Mouse (Mus musculus) midbrain, embryonic 10.5 days (tissue): Measurements from ENCODE around the gene Lgr6. TPM values are rescaled to one million over a fixed set of nuclear protein-coding genes. Genes with fewer than 3 reads are reported as not detected.
A peak's percentile ranks its signal among the peaks of the same experiment; 100 is the strongest.

Source experiments
- DNase-seq: peaks from one replicate; pipeline ENCODE4 v3.0.0-alpha.2; 2017; ENCODE audit warnings: low spot score
- H3K27ac ChIP-seq: fragments of 300-500 bp; sonication (generic); replicated peaks from 2 replicates; pipeline ENCODE4 v1.5.1; 2016; ENCODE audit warnings: mild to moderate bottlenecking
- H3K27me3 ChIP-seq: fragments of 300-500 bp; sonication (generic); 2 replicates; pipeline ENCODE4 v1.6.1; 2016; ENCODE audit warnings: low read depth, mild to moderate bottlenecking; ENCODE audit not compliant: poor library complexity, severe bottlenecking
- H3K36me3 ChIP-seq: fragments of 300-500 bp; sonication (generic); 2 replicates; pipeline ENCODE4 v1.6.1; 2016; ENCODE audit warnings: mild to moderate bottlenecking, moderate library complexity
- H3K4me1 ChIP-seq: fragments of 300-500 bp; sonication (generic); 2 replicates; pipeline ENCODE4 v1.6.1; 2016
- H3K4me3 ChIP-seq: fragments of 300-500 bp; sonication (generic); 2 replicates; pipeline ENCODE4 v1.5.1; 2016; ENCODE audit warnings: mild to moderate bottlenecking, moderate library complexity
- H3K9me3 ChIP-seq: fragments of 300-500 bp; sonication (generic); replicated peaks from 2 replicates; pipeline ENCODE4 v1.6.1; 2016; ENCODE audit warnings: mild to moderate bottlenecking
- WGBS: fragments of 180-500 bp; shearing (Covaris S2); methylation state at CpG from one replicate; pipeline ENCODE4 v1.1.7; 2016; 5-methylcytosine and 5-hydroxymethylcytosine counted together
- polyA plus RNA-seq: library from polyadenylated mRNA; unstranded; fragments of >200 nt; fragmentation: Nextera tagmentation; extraction: Ambion mirVana; gene quantifications from 2 replicates; pipeline ENCODE4 v1.2.1, GENCODE M21; 2016

The Lgr6 gene
- 0.06 and 0.17 TPM in 2 replicates for polyA plus RNA-seq

GRCm38 (mm10) chr1:135105124-135105523 is at the start of gene Lgr6:
TSS of gene Lgr6 (minus strand) at chr1:135105276.
- under 1% methylated on average over 40 of the region's 40 CpGs for WGBS
- H3K27ac ChIP-seq: no peak within 1 kb of the TSS

GRCm38 (mm10) chr1:135154411-135154959 is 49.4 kb upstream of the Lgr6 start:
- peak; percentile 81 for DNase-seq
- no peaks in the 10 kb centered on the region for H3K9me3 ChIP-seq
- 5% methylated on average over 14 of the region's 14 CpGs for WGBS
- no peaks in the 10 kb centered on the region for H3K27me3 ChIP-seq
- H3K27ac ChIP-seq: peak overlapping the region; percentile 90
- peaks cover 27% of the 10 kb centered on the region for H3K4me1 ChIP-seq
- peak overlapping the region; percentile 48 for H3K4me3 ChIP-seq
- peaks cover 38% of the 10 kb centered on the region for H3K36me3 ChIP-seq

More at GRCm38 (mm10) chr1:135105124-135105523, at the start of gene Lgr6:
- peak within 1 kb of the TSS; percentile 55 for H3K4me3 ChIP-seq
- peak; percentile 39 for DNase-seq
- H3K36me3 ChIP-seq: no peaks in the 10 kb centered on the region
- peaks cover 86% of the 10 kb centered on the region for H3K27me3 ChIP-seq
- peaks cover 26% of the 10 kb centered on the region for H3K4me1 ChIP-seq
- no peaks in the 10 kb centered on the region for H3K9me3 ChIP-seq

- no peak for DNase-seq
- peaks cover 38% of the 10 kb centered on the region for H3K36me3 ChIP-seq
- H3K9me3 ChIP-seq: no peaks in the 10 kb centered on the region
- H3K4me3 ChIP-seq: peak overlapping the region; percentile 48
- H3K4me1 ChIP-seq: peaks cover 23% of the 10 kb centered on the region
- H3K27me3 ChIP-seq: no peaks in the 10 kb centered on the region
- peak overlapping the region; percentile 90 for H3K27ac ChIP-seq
- 20% methylated on average over 13 of the region's 13 CpGs for WGBS
Observed at GRCm38 (mm10) chr1:135154011-135154410, 48.9 kb upstream of the Lgr6 start.

- Histone ChIP-seq H3K9me3 (no peaks in the 10 kb centered on the region), H3K4me1 (peaks cover 31% of the 10 kb centered on the region), H3K27ac (no peak overlapping the region), H3K4me3 (0 out of 2 replicates have a peak overlapping the region, but pooled peaks have one; percentile 86), H3K36me3 (peaks cover 15% of the 10 kb centered on the region), H3K27me3 (peaks cover 20% of the 10 kb centered on the region)
- DNase-seq: no peak
- 77% methylated on average over 5 of the region's 5 CpGs for WGBS
Observed at GRCm38 (mm10) chr1:135148996-135149395, 43.9 kb upstream of the Lgr6 start.

- H3K4me1 ChIP-seq: peaks cover 28% of the 10 kb centered on the region
- peak overlapping the region; percentile 86 for H3K4me3 ChIP-seq
- no peak overlapping the region for H3K27ac ChIP-seq
- no peak for DNase-seq
- H3K36me3 ChIP-seq: peaks cover 14% of the 10 kb centered on the region
- WGBS: 81% methylated on average over 4 of the region's 4 CpGs
- H3K27me3 ChIP-seq: peaks cover 25% of the 10 kb centered on the region
- H3K9me3 ChIP-seq: no peaks in the 10 kb centered on the region
Observed at GRCm38 (mm10) chr1:135148476-135148875, 43.4 kb upstream of the Lgr6 start.

- 4% methylated on average over 7 of the region's 7 CpGs for WGBS
- Histone ChIP-seq H3K4me3 (peak overlapping the region; percentile 86), H3K27me3 (peaks cover 32% of the 10 kb centered on the region), H3K36me3 (peaks cover 11% of the 10 kb centered on the region), H3K4me1 (peaks cover 28% of the 10 kb centered on the region), H3K9me3 (no peaks in the 10 kb centered on the region), H3K27ac (peak overlapping the region; percentile 92)
- DNase-seq: no peak
Observed at GRCm38 (mm10) chr1:135147702-135148058, 42.6 kb upstream of the Lgr6 start.

GRCm38 (mm10) chr1:135146946-135147701 is 42.0 kb upstream of the Lgr6 start:
- peak; percentile 79 for DNase-seq
- no peaks in the 10 kb centered on the region for H3K9me3 ChIP-seq
- H3K4me3 ChIP-seq: peak overlapping the region; percentile 86
- H3K4me1 ChIP-seq: peaks cover 28% of the 10 kb centered on the region
- peaks cover 32% of the 10 kb centered on the region for H3K27me3 ChIP-seq
- peaks cover 6% of the 10 kb centered on the region for H3K36me3 ChIP-seq
- WGBS: under 1% methylated on average over 69 of the region's 69 CpGs
- H3K27ac ChIP-seq: peak overlapping the region; percentile 92

- Histone ChIP-seq H3K27me3 (peaks cover 32% of the 10 kb centered on the region), H3K4me1 (peaks cover 28% of the 10 kb centered on the region), H3K36me3 (peaks cover 3% of the 10 kb centered on the region), H3K4me3 (peak within 1 kb of the TSS; percentile 86), H3K27ac (peak within 1 kb of the TSS; percentile 92), H3K9me3 (no peaks in the 10 kb centered on the region)
- WGBS: under 1% methylated on average over 78 of the region's 78 CpGs
- peak; percentile 85 for DNase-seq
Observed at GRCm38 (mm10) chr1:135146077-135146945, 41.2 kb upstream of the Lgr6 start, which contains the start of gene Arl8a. TSS of gene Arl8a (plus strand) at chr1:135146824.

- Histone ChIP-seq H3K27me3 (peaks cover 32% of the 10 kb centered on the region), H3K27ac (no peak overlapping the region), H3K4me3 (no peak overlapping the region), H3K36me3 (no peaks in the 10 kb centered on the region), H3K9me3 (no peaks in the 10 kb centered on the region), H3K4me1 (peaks cover 26% of the 10 kb centered on the region)
- 91% methylated on average over 2 of the region's 2 CpGs for WGBS
- DNase-seq: no peak
Observed at GRCm38 (mm10) chr1:135143940-135144339, 38.9 kb upstream of the Lgr6 start.

GRCm38 (mm10) chr1:135142452-135142851 is 37.4 kb upstream of the Lgr6 start:
- Histone ChIP-seq H3K4me1 (peaks cover 12% of the 10 kb centered on the region), H3K36me3 (no peaks in the 10 kb centered on the region), H3K27me3 (peaks cover 32% of the 10 kb centered on the region), H3K27ac (no peak overlapping the region), H3K9me3 (no peaks in the 10 kb centered on the region), H3K4me3 (no peak overlapping the region)
- DNase-seq: no peak
- 82% methylated on average over 2 of the region's 2 CpGs for WGBS

- no peaks in the 10 kb centered on the region for H3K4me1 ChIP-seq
- H3K27me3 ChIP-seq: peaks cover 21% of the 10 kb centered on the region
- H3K27ac ChIP-seq: no peak overlapping the region
- no peak for DNase-seq
- no peaks in the 10 kb centered on the region for H3K9me3 ChIP-seq
- WGBS: 78% methylated on average over 2 of the region's 2 CpGs
- no peaks in the 10 kb centered on the region for H3K36me3 ChIP-seq
- H3K4me3 ChIP-seq: no peak overlapping the region
Observed at GRCm38 (mm10) chr1:135139906-135140305, 34.8 kb upstream of the Lgr6 start.

- H3K36me3 ChIP-seq: no peaks in the 10 kb centered on the region
- H3K27me3 ChIP-seq: 0 out of 2 replicates have a peak, but pooled peaks cover 5% of the 10 kb centered on the region
- no peaks in the 10 kb centered on the region for H3K9me3 ChIP-seq
- H3K4me3 ChIP-seq: no peak overlapping the region
- H3K27ac ChIP-seq: no peak overlapping the region
- DNase-seq: peak; percentile 84
- 16% methylated on average over 1 of the region's 1 CpGs for WGBS
- peaks cover 8% of the 10 kb centered on the region; the same call in 1 of the 2 replicates for H3K4me1 ChIP-seq
Observed at GRCm38 (mm10) chr1:135136500-135136899, 31.4 kb upstream of the Lgr6 start.
